Mouse (Mus musculus) gastrocnemius, postnatal 10 days (tissue): ENCODE measurements around the gene Pick1. TPM values are rescaled to one million over a fixed set of nuclear protein-coding genes. Genes with fewer than 3 reads are reported as not detected.
"Not testable (repeated sequence)": the region's sequence is repeated elsewhere in the genome, so short reads cannot be mapped to it uniquely, and the experiment has no call there.

Experiments
- DNase-seq: peaks from one replicate; pipeline ENCODE4 v3.0.0; 2021; ENCODE audit warnings: mixed read lengths
- total RNA-seq, 2 experiments: library from RNA; stranded (reverse); gene quantifications; 2 replicates each; pipeline ENCODE4 v1.2.3; 2021

Gene Pick1
- total RNA-seq, 2 experiments from 2014 or later, result 21.4 to 24.8 TPM

DNA sequence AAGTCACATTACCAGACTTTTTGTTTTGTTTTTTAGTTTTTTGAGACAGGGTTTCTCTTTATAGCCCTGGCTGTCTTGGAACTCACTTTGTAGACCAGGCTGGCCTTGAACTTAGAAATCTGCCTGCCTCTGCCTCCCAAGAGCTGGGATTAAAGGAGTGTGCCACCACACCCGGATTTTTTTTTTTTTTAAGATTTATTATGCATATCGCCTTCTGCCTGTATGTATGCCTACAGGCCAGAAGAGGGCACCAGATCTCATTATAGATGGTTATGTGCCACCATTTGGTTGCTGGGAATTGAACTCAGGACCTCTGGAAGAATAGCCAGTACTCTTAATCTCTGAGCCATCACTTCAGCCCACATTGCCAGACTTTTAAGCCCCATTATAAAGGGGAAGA is 3.2 kb upstream of the Pick1 start:
- DNase-seq, result not testable (repeated sequence)

DNA sequence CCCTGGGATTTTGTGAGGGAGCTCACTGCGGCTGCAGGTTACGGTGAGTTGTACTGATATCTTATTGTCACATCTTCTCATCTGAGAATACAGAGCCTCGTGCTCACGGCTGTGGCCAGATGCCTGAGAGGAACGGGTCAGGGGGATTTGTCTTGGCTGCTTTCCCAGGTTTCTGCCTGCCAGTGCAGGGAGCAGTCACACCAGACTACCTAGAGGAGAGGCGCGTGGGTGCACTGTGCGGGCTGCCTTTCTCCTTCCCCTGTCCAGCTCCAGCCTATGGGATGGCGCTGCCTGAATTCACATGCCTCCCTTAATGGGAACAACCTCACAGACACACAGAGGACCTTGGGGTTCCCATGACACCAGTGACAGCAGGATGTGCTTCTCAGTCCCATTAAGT is 6.3 kb downstream of the Pick1 start:
- no peak for DNase-seq

DNA sequence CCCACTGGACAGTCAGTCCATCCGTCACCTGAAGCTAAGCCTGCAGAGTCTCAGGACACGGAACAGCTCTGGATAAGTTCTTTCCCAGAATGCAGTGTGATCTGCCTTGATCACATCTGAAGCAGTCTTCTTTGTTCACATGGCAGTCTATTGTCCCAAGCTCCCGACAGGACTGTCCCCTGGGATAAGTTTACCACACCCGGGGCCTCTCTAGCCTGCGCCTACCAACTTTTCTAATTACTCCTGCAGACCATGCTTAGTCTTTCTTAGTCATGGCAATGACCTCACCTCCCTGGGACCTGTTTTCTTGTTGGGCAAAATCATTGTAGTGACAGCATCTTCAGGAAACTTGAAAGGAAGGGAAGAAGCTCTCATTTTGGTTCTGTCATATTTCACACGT is 9.1 kb downstream of the Pick1 start:
- no peak for DNase-seq

DNA sequence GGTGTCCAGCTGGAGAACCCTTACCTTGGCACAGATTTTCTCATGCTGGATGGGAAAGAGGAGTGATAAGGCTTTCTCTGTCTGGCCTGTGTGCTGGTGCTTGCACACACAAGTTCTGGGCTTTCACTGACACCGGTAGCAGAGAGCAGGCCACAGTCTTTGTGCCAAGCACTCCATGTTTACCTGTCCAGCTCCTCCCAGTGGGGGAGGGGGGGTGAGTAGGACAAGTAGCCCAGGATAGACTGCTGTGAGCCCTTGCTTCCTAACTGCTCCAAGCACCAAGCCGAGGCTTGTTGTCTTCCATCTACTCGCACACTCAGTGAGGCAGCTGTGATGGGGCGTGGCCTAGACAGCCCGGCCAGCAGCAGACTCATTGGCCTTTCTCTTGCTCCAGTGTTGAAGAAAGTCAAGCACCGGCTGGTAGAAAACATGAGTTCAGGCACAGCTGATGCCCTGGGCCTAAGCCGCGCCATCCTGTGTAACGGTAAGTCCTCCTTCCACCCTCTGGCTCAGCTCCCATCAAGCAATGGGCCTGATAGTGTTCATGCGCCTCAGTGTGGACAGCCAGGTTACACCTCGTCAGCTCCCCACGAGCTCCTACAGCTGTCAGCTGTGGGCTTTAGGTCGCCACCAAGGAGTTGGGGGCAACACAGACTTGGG is 13.7 kb downstream of the Pick1 start:
- DNase-seq, result no peak

DNA sequence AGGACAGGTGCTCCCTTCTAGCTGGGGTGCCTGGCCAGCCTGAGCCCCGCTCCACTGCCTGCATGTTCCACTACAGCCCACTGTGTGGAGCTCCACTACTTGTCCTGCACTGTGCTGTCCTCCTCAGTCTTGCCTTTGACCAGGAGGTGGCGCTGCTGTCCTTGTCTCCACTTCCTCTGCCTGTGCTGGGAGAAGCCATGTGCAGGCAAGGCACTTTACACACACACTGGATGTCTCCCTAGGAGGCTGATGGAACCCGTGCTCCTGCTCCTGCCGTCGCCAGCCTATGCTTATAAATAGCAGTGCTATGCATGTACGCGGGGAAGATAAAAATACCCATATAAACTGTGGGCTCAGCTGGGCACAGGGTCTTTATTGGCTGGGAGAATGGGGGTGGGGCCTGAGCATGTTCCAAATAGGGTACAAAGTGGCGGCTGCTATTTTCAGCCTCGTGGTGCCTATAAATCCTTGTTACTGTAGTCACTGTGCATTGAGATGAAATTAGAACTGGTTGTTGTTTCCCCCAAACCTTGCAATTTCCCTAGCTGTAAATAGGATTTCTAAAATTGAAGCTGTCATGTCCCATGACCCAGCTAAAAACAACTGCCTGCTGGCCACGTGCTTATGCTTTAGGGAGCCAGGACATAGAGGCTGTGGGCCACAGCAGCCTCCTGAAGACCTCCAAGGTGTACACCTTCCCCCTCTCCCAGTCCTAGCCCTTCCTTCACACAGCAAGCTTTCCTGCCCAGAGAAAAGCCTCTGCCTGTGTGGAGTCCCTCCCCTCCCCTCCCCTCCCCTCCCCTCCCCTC is 14.5 kb downstream of the Pick1 start:
- DNase-seq, result peak; percentile 95

DNA sequence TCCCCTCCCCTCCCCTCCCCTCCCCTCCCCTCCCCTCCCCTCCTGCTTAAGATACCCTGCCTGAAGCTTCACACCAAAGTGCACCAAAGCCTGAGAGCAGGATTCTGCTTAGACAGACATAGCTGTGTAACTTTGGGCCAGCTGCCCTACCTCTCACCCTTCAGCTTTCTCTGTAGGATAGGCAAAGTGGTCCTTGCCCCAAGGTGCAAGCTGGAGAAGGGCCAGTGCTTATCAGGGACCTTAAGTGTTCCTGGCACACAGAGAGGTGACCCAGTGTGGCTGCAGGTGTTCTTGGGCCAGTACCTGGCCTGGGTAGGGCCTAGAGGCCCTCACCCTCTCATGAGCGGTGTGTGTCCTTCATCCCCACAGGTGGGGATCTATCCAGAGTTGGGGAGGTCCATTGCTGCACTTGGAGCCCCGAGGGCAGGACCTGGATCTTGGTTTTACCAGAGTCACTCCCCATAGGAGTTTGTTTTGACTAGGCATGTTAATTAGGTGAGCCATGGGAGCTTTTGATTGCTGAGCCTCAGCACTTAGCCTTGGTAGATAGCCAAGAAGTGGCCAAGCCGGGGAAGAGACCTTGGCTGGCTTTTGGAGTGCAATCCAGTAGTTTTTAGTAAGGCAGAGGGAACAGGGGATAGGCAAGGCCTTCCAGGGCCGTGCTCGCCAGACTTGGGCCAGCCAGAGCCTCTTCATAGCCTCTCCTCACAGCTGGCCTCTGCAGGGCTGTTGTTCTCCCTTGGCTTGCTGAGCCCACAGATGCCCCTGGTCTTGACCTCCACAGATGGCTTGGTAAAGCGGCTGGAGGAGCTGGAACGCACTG is 15.3 kb downstream of the Pick1 start:
- no peak for DNase-seq

DNA sequence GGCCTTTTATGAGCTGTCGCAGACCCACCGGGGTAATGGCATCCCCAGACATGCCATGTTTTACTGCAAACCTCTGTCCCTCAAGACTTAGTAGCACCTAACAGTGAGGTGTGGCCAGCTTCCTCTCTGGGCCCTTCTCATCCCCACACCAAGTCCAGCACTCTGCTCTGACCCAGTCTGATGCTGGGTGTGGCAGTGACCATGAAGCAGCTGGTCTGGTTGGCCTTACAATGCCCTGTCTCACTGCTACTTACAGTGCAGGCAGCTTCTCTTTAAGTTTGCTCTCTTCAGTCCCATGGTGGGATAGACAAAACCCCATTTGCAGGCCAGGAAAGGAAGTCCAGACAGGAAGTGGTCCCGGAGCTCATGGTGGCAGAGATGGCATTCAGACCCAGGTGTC is 16.3 kb downstream of the Pick1 start:
- DNase-seq, result no peak

DNA sequence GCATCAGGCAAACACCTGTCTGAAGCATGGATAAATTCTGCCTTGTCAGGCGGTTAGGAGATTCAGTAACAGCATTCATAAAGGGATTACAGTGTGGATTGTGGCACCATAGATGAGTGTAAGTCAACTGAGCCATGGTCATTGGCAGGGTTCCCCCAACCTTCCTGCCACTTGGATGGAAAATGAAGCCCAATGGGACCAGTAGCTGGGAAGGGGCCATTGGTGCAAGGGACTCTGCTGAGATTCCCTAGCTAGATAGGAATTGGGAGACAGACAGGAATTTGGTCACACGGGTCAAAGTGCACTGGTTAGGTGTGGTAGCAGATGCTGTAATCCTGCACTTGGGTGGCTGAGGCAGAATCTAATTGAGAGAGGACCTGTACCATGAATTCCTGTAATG is 21.3 kb downstream of the Pick1 start:
- DNase-seq, result no peak

DNA sequence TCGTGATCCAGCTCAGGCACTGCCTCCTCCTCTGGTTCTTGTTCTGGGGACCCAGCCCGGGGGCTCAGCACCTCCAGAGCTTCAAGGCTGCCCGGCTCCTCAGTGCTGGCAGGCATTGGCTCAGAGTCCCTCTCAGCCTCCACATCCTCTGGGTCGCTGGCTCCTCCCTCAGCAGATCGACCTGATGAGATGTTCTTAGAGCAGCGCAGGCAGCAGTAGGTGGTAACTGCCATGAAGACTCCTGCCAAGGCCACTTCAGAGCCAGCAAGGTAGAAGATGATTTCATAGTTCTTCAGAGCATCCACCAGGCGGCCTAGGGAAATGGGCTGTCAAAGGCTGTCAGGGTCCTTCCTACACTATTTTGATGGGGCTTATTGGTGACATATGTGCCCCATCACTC is 22.2 kb downstream of the Pick1 start:
- DNase-seq, result no peak

DNA sequence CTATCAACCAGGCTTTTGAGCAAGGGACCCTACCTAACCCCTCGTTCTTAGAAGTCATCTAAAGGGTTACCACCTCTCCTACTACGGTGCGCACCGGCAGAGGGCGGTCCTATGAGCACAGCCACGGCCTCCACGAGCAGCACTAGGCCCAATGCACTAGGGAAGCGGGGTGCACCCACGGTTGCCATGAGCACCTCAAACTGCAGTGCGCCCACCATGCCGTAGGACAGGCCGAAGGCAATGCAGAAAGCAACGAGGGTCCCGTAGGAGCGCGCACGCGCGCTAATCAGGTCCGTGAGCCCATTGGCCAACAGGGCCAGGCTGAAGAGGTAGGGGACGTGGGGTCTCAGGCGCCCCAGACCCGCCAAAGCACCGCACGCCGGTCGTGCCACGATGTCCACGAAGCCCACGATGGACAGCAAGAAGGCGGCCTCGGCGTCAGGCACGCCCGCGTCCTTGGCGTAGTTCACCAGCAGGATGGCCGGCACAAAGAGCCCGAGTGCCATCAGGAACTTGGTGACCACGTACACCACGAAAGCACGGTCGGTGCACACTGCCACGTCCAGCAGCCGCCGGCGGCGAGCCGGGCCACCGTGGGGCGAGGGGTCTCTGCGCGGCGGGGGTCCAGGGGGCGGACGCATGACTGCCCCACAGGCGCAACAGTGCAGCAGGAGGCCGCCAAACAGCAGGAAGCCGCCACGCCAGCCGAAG is 23.0 kb downstream of the Pick1 start:
- no peak for DNase-seq

DNA sequence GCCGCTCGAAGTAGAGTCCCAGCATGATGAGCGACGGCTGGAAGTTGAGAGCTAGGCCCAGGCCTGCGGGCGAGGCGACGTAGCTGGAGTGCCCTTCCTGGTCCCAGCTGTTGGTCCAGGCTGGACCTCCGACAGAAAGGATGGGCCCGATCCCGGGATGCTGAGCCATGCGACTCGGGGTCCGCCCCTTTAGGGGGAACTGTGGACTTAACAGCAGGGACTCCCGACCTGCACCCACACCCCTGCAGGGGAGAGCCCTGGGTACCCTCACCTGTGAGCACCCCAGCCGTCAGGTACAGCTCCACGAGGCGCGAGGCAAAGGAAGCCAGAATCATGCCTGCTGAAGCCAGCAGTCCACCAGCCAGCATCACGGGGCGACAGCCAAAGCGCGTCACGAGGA is 23.6 kb downstream of the Pick1 start:
- no peak for DNase-seq

DNA sequence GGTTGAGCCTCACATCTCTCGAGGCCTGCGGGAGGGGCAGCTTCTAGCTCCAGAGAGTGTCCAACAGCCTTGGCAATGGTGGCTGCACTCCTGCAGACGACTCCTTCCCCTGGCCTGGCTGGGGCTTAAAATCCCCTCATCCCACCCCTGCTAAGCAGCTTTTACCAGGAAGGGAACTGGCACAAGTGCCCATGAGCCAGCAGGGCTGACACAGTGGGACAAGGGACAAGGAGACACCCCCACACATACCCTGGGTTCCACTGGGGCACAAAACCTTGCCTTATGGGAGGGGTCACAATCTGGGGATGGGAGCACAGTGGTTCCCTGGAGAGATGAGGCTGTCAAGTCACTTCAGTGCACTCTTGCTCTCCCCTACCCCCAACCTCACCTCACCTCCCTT is 25.7 kb downstream of the Pick1 start, which contains the start of gene Slc16a8:
TSS of gene Slc16a8 (minus strand) at position 101 of the 400 bp plus-strand sequence.
- no peak for DNase-seq

DNA sequence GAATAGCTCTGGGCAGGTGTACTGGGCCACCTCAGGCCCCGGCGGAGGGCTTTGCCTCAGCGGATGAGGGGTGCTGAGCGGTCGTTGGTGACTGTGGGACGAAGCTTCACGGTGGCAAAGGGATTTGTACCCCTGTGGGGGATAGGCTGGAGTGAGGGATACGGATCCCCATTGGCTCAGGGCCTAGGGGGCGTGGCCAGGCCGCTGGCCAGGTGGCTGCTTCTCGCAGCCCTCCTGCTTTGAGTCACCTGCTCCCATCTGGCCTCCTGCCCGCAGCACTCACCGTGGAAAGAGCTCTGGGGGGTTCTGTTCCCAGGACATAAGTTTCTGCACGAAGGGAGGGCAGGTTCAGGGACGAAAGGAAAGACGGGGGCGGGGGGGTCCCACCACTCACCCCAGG is 29.5 kb downstream of the Pick1 start:
- DNase-seq, result no peak

DNA sequence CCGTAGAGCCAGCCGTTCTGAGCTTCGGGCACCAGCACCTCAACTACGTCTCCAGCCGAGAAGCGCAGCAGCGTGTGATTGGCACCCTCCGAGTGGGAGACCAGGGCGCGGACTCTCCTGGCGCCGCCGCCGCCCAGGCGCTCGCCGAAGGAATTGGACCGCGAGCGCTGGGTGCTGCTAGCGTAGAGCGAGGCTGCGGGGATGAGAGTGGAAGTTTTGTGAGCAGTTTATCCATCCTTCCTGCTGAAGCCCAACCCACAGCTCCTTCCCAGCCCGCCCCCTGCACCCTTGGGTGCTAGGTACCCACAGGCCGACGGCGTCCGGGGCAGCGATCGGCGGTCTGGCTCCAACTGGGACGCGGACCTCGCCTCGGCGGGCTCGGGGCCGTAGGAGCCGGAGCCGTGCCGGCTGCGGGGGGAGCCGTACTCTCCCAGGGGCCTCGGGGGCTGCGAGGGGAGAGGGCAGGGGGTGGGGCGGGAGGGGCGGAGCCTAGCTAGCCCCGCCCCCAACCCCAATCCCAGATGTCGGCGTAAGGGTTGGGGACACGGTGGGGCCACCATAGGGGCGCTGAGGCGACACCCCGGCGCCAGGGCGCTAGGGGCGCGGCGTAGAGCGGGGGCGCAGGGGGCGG is 32.2 kb downstream of the Pick1 start:
- peak; percentile 48 for DNase-seq

DNA sequence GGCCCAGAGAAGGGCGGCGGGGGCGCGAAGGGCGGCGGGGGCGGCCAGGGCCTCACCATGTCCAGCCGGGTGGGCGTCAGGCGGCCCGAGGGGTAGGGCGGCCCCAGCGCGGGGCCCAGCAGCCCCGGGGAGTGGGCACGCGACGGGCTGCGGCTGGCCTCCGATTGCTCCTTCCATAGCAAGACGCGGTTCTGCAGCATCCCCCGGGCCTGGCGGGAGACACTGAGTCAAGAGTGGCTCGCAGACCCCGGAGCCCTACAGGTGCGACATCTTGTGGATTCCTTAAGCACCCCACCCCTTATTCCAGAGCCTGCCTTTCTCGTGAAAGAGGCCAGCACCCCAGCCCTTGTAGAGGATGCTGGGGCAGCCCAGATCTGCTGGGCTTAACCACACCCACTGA is 32.8 kb downstream of the Pick1 start:
- DNase-seq, result no peak

DNA sequence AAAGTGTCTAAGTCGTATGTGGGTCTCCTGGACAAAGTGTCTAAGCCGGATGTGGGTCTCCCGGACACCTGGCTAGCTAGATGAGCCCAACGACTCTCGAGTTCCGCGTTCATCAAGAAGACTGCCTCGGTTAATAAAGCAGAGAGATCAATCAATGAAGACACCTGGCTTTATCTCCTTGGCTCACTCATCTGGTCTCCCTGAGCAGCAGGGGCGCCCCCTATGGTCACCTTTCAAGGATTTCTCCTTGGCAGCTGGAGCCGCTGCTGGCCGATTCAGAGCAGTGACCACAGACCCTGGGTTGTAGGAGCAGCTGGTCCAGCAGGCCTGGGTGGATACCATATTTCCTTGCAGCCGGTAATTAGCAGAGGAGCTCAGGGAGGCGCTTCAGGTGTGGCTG is 33.4 kb downstream of the Pick1 start:
- DNase-seq, result no peak

DNA sequence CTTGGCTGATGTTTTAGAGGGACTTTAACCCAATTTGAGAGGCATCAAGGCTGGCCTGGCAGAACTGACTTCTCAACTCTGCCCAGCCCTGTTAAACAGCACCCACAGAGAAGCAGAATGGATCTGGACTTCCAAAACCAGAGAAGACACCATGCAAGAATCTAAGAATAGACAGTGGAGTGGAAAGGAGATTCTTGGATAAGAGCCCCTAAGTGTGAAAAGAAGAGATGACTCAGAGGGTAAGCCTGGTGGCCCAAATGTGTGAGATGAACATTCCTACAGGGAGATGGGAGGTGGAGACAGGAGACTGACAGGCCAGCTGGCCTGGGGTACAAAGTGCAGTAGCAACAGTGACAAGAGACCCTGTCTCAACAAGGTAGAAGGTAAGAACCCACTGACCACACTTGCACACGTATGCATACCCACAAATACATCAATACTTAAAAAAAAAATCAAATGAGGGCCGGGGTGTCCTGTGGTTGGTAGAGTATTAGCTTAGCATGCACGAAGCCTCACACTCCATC is 33.9 kb downstream of the Pick1 start:
- no peak for DNase-seq

DNA sequence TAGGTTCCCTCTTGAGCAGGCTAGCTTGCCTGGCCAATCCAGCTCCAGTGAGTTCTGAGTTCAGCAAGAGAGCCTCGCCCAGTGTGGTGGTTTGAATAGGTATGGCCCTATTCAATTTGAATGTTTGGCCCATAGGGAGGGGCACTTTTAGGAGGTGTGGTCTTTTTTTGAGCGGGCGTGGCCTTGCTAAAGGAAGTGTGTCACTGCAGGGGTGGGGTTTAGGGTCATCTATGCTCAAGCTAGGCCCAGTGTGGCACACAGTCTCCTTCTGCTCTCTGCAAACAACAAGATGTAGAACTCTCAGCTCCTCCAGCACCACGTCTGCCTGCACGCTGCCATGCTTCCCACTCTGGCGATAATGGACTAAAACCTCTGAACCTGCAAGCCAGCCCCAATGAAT is 34.8 kb downstream of the Pick1 start:
- no peak for DNase-seq

DNA sequence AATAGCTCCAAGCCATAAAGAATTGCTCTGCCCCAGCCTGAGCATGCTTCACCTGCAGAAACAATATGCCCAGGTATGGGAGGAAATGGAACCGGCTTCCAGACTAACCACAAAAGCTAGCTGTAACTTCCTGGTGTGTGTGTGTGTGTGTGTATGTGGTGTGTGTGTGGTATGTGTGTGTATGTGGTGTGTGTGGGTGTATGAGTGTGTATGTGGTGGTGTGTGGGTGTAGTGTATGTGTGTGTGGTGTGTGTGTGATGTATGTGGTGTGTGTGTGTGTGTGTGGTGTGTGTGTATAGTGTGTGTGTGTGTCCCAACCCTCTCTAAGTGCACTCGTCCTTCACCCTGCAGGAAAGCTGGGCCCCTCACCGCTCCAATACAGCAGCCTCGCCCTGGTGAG is 36.4 kb downstream of the Pick1 start:
- no peak for DNase-seq

DNA sequence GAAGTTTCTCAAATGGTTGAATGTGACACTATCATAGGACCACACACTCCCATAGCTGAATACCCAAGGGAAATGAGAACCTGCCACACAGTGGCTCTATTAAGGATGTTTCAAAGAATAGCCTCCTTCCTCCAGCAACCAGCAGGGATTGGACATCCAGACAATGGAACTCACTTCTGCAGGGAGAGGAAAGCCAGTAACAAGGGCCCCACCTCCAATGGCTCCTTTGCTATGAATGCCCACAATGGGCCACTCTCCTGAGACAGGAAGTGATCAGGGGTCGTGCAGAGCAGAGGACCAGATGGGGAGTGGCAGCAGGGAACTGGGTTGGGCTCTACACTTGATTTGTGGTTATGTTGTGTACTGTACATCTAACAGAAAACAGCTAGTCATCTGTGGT is 39.5 kb downstream of the Pick1 start:
- DNase-seq, result no peak

DNA sequence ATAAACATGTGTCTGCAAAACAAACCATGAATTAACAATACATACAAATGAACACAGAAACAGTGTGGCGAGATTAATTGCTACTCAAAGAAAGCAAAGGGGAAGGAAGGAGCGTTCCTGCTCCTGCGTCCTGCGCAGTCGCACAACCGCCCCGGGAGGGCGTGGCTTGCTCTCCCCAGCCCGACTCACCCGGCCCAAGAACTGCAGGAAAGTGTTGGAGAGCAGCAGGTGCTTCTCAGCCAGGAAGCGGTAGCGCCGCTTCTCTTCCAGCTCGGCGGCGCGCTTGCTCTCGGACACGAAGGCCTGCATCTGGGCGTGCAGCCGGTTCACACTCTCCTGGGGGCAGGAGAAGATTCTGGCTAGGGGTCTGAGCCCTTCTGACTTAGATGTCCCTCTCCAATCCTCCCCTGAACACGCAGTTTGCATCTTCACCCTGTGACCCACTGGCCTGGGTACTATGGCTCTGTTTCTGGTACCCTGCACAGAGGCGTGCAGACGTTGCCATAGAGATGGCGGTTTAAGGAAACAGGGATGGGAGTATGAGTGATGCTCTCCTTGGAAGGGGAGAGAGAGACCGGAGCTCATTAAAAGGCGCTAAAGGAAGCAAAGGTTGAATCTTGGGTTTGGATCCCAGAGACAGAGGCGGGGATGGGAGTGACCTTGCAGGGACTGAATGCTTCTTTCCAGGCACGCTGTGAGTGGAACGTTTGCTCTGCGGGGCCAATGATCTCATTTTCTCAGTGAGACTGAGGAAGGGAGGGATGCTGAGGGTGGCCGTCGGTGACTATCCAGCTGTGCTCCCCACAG is 41.5 kb downstream of the Pick1 start:
- DNase-seq, result peak; percentile 78
